Mouse (Mus musculus) hindbrain, embryonic 11.5 days (tissue): ENCODE results near the gene Pcna. TPM values are rescaled to one million over a fixed set of nuclear protein-coding genes. Genes with fewer than 3 reads are reported as not detected.

Experiments used
- ATAC-seq: fragments of 200-750 bp; cut with Nextera tagmentation; 2 replicates; pipeline ENCODE4 v1.8.0; 2017; ENCODE audit warnings: mild to moderate bottlenecking, moderate TSS enrichment, moderate library complexity; ENCODE audit not compliant: low FRiP score
- DNase-seq: peaks from one replicate; pipeline ENCODE4 v3.0.0-alpha.2; 2015; ENCODE audit warnings: low spot score
- H3K27ac ChIP-seq: fragments of 300-500 bp; sonication (generic); 2 replicates; pipeline ENCODE4 v1.5.1; 2014; ENCODE audit warnings: mild to moderate bottlenecking, low read depth, low read length
- H3K27me3 ChIP-seq: fragments of 300-500 bp; sonication (generic); 2 replicates; pipeline ENCODE4 v1.6.1; 2014; ENCODE audit warnings: mild to moderate bottlenecking, low read length, moderate library complexity, mixed read lengths; ENCODE audit not compliant: control insufficient read depth, insufficient read depth
- H3K36me3 ChIP-seq: fragments of 300-500 bp; sonication (generic); 2 replicates; pipeline ENCODE4 v1.6.1; 2014; ENCODE audit warnings: mild to moderate bottlenecking, low read length, moderate library complexity, mixed read lengths; ENCODE audit not compliant: control insufficient read depth, insufficient read depth
- H3K4me1 ChIP-seq: fragments of 300-500 bp; sonication (generic); replicated peaks from 2 replicates; pipeline ENCODE4 v1.6.1; 2014; ENCODE audit warnings: low read length, mixed read lengths; ENCODE audit not compliant: control insufficient read depth, insufficient read depth
- H3K4me2 ChIP-seq: fragments of 300-500 bp; sonication (generic); replicated peaks from 2 replicates; pipeline ENCODE4 v1.6.1; 2014; ENCODE audit warnings: mild to moderate bottlenecking, low read depth, low read length
- H3K4me3 ChIP-seq: fragments of 300-500 bp; sonication (generic); 2 replicates; pipeline ENCODE4 v1.5.1; 2014; ENCODE audit warnings: low read depth, low read length
- H3K9ac ChIP-seq: fragments of 300-500 bp; sonication (generic); 2 replicates; pipeline ENCODE4 v1.6.1; 2014; ENCODE audit warnings: low read depth, low read length
- H3K9me3 ChIP-seq: fragments of 300-500 bp; sonication (generic); 2 replicates; pipeline ENCODE4 v1.6.1; 2016; ENCODE audit warnings: low read length; ENCODE audit not compliant: control insufficient read depth
- WGBS: fragments of 180-500 bp; shearing (Covaris S2); extraction: QIAGEN DNeasy Blood & Tissue Kit; methylation state at CpG from one replicate; pipeline ENCODE4 v1.1.7; 2014; 5-methylcytosine and 5-hydroxymethylcytosine counted together
- polyA plus RNA-seq: library from polyadenylated mRNA; unstranded; fragments of >200 nt; fragmentation: Nextera tagmentation; extraction: Ambion mirVana; gene quantifications from 2 replicates; pipeline ENCODE4 v1.2.1, GENCODE M21; 2014

Gene Pcna
- polyA plus RNA-seq, 1 experiment from 2014 or later: 314 TPM

GRCm38 (mm10) chr2:132279978-132280377 is 26.9 kb upstream of the Pcna start:
- peaks cover 2% of the 10 kb centered on the region; the same call in 1 of the 2 replicates for H3K4me1 ChIP-seq
- H3K36me3 ChIP-seq: no peaks in the 10 kb centered on the region
- no peak overlapping the region for H3K9ac ChIP-seq
- H3K27me3 ChIP-seq: no peaks in the 10 kb centered on the region
- DNase-seq (no peak), ATAC-seq (no peak)
- H3K27ac ChIP-seq: no peak overlapping the region
- WGBS: 79% methylated on average over 4 of the region's 4 CpGs
- H3K4me3 ChIP-seq: no peak overlapping the region
- no peaks in the 10 kb centered on the region for H3K9me3 ChIP-seq
- no peak overlapping the region for H3K4me2 ChIP-seq

- WGBS: 67% methylated on average over 3 of the region's 3 CpGs
- Histone ChIP-seq H3K4me1 (peaks cover 2% of the 10 kb centered on the region; the same call in 1 of the 2 replicates), H3K9ac (no peak overlapping the region), H3K27ac (no peak overlapping the region), H3K9me3 (no peaks in the 10 kb centered on the region), H3K4me2 (no peak overlapping the region), H3K4me3 (no peak overlapping the region), H3K27me3 (no peaks in the 10 kb centered on the region), H3K36me3 (no peaks in the 10 kb centered on the region)
- ATAC-seq (no peak), DNase-seq (no peak)
These were observed 26.3 kb upstream of the Pcna start for GRCm38 (mm10) chr2:132279336-132279882.

GRCm38 (mm10) chr2:132278273-132278853 is 25.2 kb upstream of the Pcna start:
- H3K9me3 ChIP-seq: no peaks in the 10 kb centered on the region
- no peaks in the 10 kb centered on the region for H3K27me3 ChIP-seq
- DNase-seq (no peak), ATAC-seq (no peak)
- no peak overlapping the region for H3K9ac ChIP-seq
- 79% methylated on average over 8 of the region's 8 CpGs for WGBS
- H3K36me3 ChIP-seq: no peaks in the 10 kb centered on the region
- H3K4me1 ChIP-seq: peaks cover 2% of the 10 kb centered on the region; the same call in 1 of the 2 replicates
- no peak overlapping the region for H3K4me3 ChIP-seq
- no peak overlapping the region for H3K4me2 ChIP-seq
- H3K27ac ChIP-seq: no peak overlapping the region

GRCm38 (mm10) chr2:132276249-132276648 is 23.1 kb upstream of the Pcna start:
- Histone ChIP-seq H3K4me2 (no peak overlapping the region), H3K27ac (no peak overlapping the region), H3K9me3 (no peaks in the 10 kb centered on the region), H3K36me3 (no peaks in the 10 kb centered on the region), H3K9ac (no peak overlapping the region), H3K4me1 (no peaks in the 10 kb centered on the region), H3K4me3 (no peak overlapping the region), H3K27me3 (no peaks in the 10 kb centered on the region)
- ATAC-seq (no peak), DNase-seq (no peak)
- 85% methylated on average over 4 of the region's 4 CpGs for WGBS

- Histone ChIP-seq H3K27me3 (no peaks in the 10 kb centered on the region), H3K4me2 (no peak overlapping the region), H3K9ac (no peak overlapping the region), H3K9me3 (no peaks in the 10 kb centered on the region), H3K4me3 (no peak overlapping the region), H3K36me3 (no peaks in the 10 kb centered on the region), H3K27ac (no peak overlapping the region), H3K4me1 (no peaks in the 10 kb centered on the region)
- ATAC-seq: no peak
- 75% methylated on average over 4 of the region's 4 CpGs for WGBS
- DNase-seq: no peak
These were observed 22.4 kb upstream of the Pcna start for GRCm38 (mm10) chr2:132275527-132275926.

- ATAC-seq (no peak), DNase-seq (no peak)
- H3K9ac ChIP-seq: no peak overlapping the region
- 63% methylated on average over 6 of the region's 6 CpGs for WGBS
- no peaks in the 10 kb centered on the region for H3K36me3 ChIP-seq
- no peak overlapping the region for H3K27ac ChIP-seq
- H3K27me3 ChIP-seq: no peaks in the 10 kb centered on the region
- H3K9me3 ChIP-seq: no peaks in the 10 kb centered on the region
- no peaks in the 10 kb centered on the region for H3K4me1 ChIP-seq
- no peak overlapping the region for H3K4me3 ChIP-seq
- no peak overlapping the region for H3K4me2 ChIP-seq
These were observed 19.7 kb upstream of the Pcna start for GRCm38 (mm10) chr2:132272694-132273389.

- WGBS: 90% methylated on average over 2 of the region's 2 CpGs
- no peak for ATAC-seq
- H3K27me3 ChIP-seq: no peaks in the 10 kb centered on the region
- no peak overlapping the region for H3K4me3 ChIP-seq
- no peak overlapping the region for H3K9ac ChIP-seq
- H3K4me2 ChIP-seq: no peak overlapping the region
- H3K9me3 ChIP-seq: no peaks in the 10 kb centered on the region
- H3K4me1 ChIP-seq: no peaks in the 10 kb centered on the region
- H3K36me3 ChIP-seq: no peaks in the 10 kb centered on the region
- no peak overlapping the region for H3K27ac ChIP-seq
- no peak for DNase-seq
These were observed 17.3 kb upstream of the Pcna start for GRCm38 (mm10) chr2:132270331-132270951.

- Histone ChIP-seq H3K4me2 (no peak overlapping the region), H3K9me3 (no peaks in the 10 kb centered on the region), H3K27ac (no peak overlapping the region), H3K4me3 (no peak overlapping the region), H3K4me1 (no peaks in the 10 kb centered on the region), H3K27me3 (no peaks in the 10 kb centered on the region), H3K36me3 (no peaks in the 10 kb centered on the region), H3K9ac (no peak overlapping the region)
- DNase-seq (no peak), ATAC-seq (no peak)
- WGBS: 91% methylated on average over 3 of the region's 3 CpGs
These were observed 16.1 kb upstream of the Pcna start for GRCm38 (mm10) chr2:132269217-132269616.
